Mouse (Mus musculus): ENCODE data around the gene Prtn3. TPM values are rescaled to one million over a fixed set of nuclear protein-coding genes. Genes with fewer than 3 reads are reported as not detected.

Gene Prtn3
- polyA plus RNA-seq, 1 experiment from 2014 or later: 11.8 TPM

GRCm38 (mm10) chr10:79856704-79857451 lies 17.4 kb upstream of the Prtn3 start:
- WGBS: 64% methylated on average over 7 of the region's 7 CpGs
- no peaks in the 10 kb centered on the region for H3K9me3 ChIP-seq (replicated peaks)
- H3K9ac ChIP-seq: peak overlapping the region; percentile 98
- no peak for ATAC-seq (ENCODE audit: low FRiP score)
- peaks cover 56% of the 10 kb centered on the region for H3K4me1 ChIP-seq
- H3K4me2 ChIP-seq (replicated peaks): peak overlapping the region; percentile 99
- H3K27ac ChIP-seq: peak overlapping the region; percentile 100; the same call in 1 of the 2 replicates
- H3K27me3 ChIP-seq: no peaks in the 10 kb centered on the region
- H3K36me3 ChIP-seq: peaks cover 52% of the 10 kb centered on the region
- H3K4me3 ChIP-seq: peak overlapping the region; percentile 98

DNA sequence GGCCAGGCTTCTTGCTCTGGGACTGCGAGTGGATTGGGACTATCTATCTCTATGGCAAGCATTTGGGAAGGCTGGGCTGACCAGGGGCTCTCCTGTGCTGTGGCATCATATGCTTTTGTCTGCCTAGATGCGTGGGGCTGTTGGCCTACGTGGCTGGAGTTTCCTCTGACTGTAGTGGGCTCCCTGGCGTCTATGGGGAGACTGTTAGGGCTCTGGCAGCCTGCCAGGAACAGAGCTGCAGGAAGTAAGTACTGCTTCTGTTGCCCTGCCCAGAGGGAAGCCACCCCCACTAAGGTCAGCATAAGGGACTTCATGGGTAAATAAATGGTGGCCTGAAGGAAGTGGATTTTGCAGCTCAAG lies 16.8 kb upstream of the Prtn3 start:
- ATAC-seq (ENCODE audit: low FRiP score): no peak

DNA sequence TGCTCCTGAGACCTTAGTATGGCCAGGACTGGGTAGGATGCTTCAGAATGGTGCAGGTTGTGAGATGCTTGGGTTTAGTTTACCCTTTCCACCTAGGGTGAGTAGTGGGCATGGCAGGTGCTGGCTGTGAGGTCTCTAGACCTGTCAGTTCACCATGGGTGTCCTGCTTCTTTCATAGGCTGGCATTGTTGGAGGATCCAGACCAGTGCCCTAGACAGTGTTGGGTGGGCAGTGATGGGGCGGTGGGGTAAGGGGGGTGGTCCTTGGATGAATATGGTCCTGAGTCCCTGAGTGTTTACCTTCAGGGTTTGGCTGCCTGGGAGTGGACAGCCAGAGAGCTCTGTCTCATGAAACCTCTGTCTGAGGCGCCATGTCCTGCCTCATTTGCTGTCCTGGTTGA lies 16.4 kb upstream of the Prtn3 start:
- 90% methylated on average over 2 of the region's 2 CpGs for WGBS
- peak overlapping the region; percentile 63 for H3K27ac ChIP-seq
- no peak for ATAC-seq (ENCODE audit: low FRiP score)
- no peaks in the 10 kb centered on the region for H3K9me3 ChIP-seq (replicated peaks)
- no peaks in the 10 kb centered on the region for H3K27me3 ChIP-seq
- H3K9ac ChIP-seq: peak overlapping the region; percentile 98; the same call in 1 of the 2 replicates
- peak overlapping the region; percentile 98 for H3K4me3 ChIP-seq
- peak overlapping the region; percentile 99 for H3K4me2 ChIP-seq (replicated peaks)
- peaks cover 62% of the 10 kb centered on the region for H3K36me3 ChIP-seq
- peaks cover 46% of the 10 kb centered on the region for H3K4me1 ChIP-seq

More for the DNA sequence above, 16.8 kb upstream of the Prtn3 start:
- Histone ChIP-seq H3K27ac (peak overlapping the region; percentile 63), H3K4me3 (peak overlapping the region; percentile 98), H3K9ac (peak overlapping the region; percentile 98), H3K27me3 (no peaks in the 10 kb centered on the region), H3K4me1 (peaks cover 50% of the 10 kb centered on the region), H3K4me2 (replicated peaks) (peak overlapping the region; percentile 99), H3K36me3 (peaks cover 57% of the 10 kb centered on the region), H3K9me3 (replicated peaks) (no peaks in the 10 kb centered on the region)
- 30% methylated on average over 4 of the region's 4 CpGs for WGBS

- Histone ChIP-seq H3K27ac (peak overlapping the region; percentile 63), H3K4me2 (replicated peaks) (peak overlapping the region; percentile 99), H3K4me3 (peak overlapping the region; percentile 98; the same call in 1 of the 2 replicates), H3K4me1 (peaks cover 40% of the 10 kb centered on the region), H3K9ac (peak overlapping the region; percentile 98; the same call in 1 of the 2 replicates), H3K27me3 (no peaks in the 10 kb centered on the region), H3K9me3 (replicated peaks) (no peaks in the 10 kb centered on the region), H3K36me3 (peaks cover 68% of the 10 kb centered on the region)
- WGBS: 55% methylated on average over 17 of the region's 17 CpGs
- ATAC-seq (ENCODE audit: low FRiP score): no peak
Measured at GRCm38 (mm10) chr10:79858416-79859074, 15.7 kb upstream of the Prtn3 start.

DNA sequence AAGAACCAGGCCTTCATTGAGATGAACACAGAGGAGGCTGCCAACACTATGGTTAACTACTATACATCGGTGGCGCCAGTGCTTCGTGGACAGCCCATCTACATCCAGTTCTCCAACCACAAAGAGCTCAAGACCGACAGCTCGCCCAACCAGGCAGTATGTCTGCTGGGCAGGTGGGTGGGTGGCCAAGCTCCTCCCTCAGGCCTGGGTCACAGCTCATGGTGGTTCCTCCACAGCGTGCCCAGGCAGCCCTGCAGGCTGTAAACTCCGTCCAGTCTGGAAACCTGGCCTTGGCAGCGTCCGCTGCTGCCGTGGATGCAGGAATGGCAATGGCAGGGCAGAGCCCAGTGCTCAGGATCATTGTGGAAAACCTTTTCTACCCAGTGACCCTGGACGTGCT lies 15.2 kb upstream of the Prtn3 start:
- ATAC-seq (ENCODE audit: low FRiP score): no peak
- Histone ChIP-seq H3K27me3 (no peaks in the 10 kb centered on the region), H3K4me1 (peaks cover 40% of the 10 kb centered on the region), H3K27ac (no peak overlapping the region), H3K4me2 (replicated peaks) (no peak overlapping the region), H3K9ac (no peak overlapping the region), H3K4me3 (no peak overlapping the region), H3K36me3 (peaks cover 69% of the 10 kb centered on the region), H3K9me3 (replicated peaks) (no peaks in the 10 kb centered on the region)
- WGBS: 88% methylated on average over 11 of the region's 11 CpGs

- no peak for ATAC-seq (ENCODE audit: low FRiP score)
- no peak overlapping the region for H3K4me3 ChIP-seq
- no peaks in the 10 kb centered on the region for H3K27me3 ChIP-seq
- H3K4me1 ChIP-seq: peaks cover 40% of the 10 kb centered on the region
- H3K9me3 ChIP-seq (replicated peaks): no peaks in the 10 kb centered on the region
- no peak overlapping the region for H3K4me2 ChIP-seq (replicated peaks)
- H3K36me3 ChIP-seq: peaks cover 80% of the 10 kb centered on the region
- no peak overlapping the region for H3K9ac ChIP-seq
- 93% methylated on average over 26 of the region's 26 CpGs for WGBS
- H3K27ac ChIP-seq: no peak overlapping the region
Measured at GRCm38 (mm10) chr10:79860079-79860911, 14.0 kb upstream of the Prtn3 start.

DNA sequence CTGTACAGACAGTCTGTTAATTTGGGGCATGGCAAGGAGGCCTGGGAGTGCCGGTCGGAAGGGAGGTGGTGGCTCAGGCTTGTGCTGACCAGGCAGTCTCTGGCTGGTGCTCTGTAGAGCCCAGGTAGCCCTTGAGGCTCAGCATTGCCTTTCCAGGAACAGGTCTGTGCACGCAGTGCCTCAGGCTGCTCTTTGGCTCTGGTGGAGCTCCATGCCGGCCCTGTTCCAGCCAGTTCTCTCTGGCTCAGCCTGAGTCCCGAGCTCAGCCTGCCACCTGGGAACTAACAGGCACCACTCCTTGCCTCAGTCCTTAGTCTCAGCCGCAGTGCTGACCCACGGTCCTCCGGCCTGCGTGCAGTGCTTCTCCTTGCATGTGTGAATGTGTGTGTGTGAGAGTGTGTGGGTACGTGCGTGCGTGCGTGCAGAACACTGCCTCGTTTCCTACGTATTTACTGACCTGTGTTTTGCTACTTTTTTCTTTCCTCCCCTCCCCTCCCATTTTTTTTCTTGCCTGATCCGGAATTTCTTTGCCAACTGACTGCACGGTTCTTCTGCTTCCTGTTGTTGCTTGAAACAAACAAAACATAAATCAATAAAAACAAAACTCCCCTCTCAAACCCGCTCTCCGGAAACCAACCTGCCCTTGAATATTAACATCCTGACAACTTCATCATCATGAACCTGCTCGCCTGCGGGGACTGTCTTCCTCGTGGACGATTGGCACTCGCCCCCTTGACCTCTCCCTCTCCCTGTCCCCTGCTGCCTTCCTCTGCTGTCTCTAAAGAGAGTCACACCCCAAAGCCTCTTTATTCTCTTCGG lies 12.8 kb upstream of the Prtn3 start:
- ATAC-seq (ENCODE audit: low FRiP score): no peak
- H3K27ac ChIP-seq: no peak overlapping the region
- H3K4me1 ChIP-seq: peaks cover 33% of the 10 kb centered on the region

GRCm38 (mm10) chr10:79862049-79862788 lies 12.1 kb upstream of the Prtn3 start:
- no peak overlapping the region for H3K4me2 ChIP-seq (replicated peaks)
- 0 out of 2 replicates have a peak overlapping the region, but pooled peaks have one; percentile 4 for H3K27ac ChIP-seq
- H3K9me3 ChIP-seq (replicated peaks): no peaks in the 10 kb centered on the region
- H3K4me3 ChIP-seq: no peak overlapping the region
- no peak overlapping the region for H3K9ac ChIP-seq
- 87% methylated on average over 23 of the region's 23 CpGs for WGBS
- H3K36me3 ChIP-seq: peaks cover 92% of the 10 kb centered on the region
- peaks cover 30% of the 10 kb centered on the region for H3K4me1 ChIP-seq
- no peak for ATAC-seq (ENCODE audit: low FRiP score)
- no peaks in the 10 kb centered on the region for H3K27me3 ChIP-seq

More for the DNA sequence above, 12.8 kb upstream of the Prtn3 start:
- Histone ChIP-seq H3K4me3 (no peak overlapping the region), H3K9ac (no peak overlapping the region), H3K4me2 (replicated peaks) (no peak overlapping the region), H3K27me3 (no peaks in the 10 kb centered on the region), H3K36me3 (peaks cover 92% of the 10 kb centered on the region), H3K9me3 (replicated peaks) (no peaks in the 10 kb centered on the region)
- 83% methylated on average over 25 of the region's 25 CpGs for WGBS

- peaks cover 90% of the 10 kb centered on the region for H3K36me3 ChIP-seq
Measured at GRCm38 (mm10) chr10:79862925-79863324, 11.4 kb upstream of the Prtn3 start.

DNA sequence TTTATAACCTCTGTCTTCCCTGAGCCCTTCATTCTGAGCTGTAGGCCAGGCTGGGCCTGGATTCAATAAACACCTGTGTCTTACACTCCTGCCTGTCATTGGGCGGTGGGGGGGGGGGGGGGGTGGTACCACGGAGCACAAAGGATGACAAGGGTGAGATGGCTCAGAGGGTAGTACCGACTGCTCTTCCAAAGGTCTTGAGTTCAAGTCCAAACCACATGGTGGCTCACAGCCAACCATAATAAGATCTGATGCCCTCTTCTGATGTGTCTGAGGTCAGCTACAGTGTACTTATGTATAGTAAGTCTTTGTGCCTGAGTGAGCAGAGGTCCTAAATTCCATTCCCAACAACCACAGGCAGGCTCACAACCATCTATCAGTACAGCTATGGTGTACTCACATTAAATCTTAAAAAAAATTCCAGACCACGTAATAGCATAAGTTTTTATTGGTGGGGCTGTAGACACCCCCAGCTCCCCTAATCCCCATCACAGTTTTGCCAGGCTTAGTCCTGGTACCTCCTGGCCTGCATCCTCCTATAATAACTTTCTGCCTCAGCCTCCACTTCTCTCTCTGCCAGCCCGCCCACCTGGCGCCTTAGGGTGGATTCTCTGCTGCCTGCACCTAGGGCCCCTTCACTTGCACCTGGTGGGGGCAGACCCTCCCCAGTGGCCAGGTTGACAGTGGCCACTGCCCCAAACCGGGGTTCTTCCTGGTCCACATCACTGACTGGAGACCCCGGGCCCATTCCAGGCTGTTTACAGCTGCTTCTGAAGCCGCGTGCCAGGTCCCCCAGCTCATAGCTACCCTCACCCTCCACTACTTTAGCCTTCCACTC lies 9.7 kb upstream of the Prtn3 start:
- Histone ChIP-seq H3K4me2 (replicated peaks) (no peak overlapping the region), H3K9ac (0 out of 2 replicates have a peak overlapping the region, but pooled peaks have one; percentile 6), H3K27me3 (no peaks in the 10 kb centered on the region), H3K36me3 (peaks cover 81% of the 10 kb centered on the region), H3K4me1 (peaks cover 19% of the 10 kb centered on the region), H3K4me3 (no peak overlapping the region), H3K9me3 (replicated peaks) (no peaks in the 10 kb centered on the region), H3K27ac (peak overlapping the region; percentile 57)
- 61% methylated on average over 10 of the region's 10 CpGs for WGBS
- peak; percentile 42 for ATAC-seq (ENCODE audit: low FRiP score)

More at GRCm38 (mm10) chr10:79862925-79863324, 11.4 kb upstream of the Prtn3 start:
- Histone ChIP-seq H3K9ac (no peak overlapping the region), H3K27ac (0 out of 2 replicates have a peak overlapping the region, but pooled peaks have one; percentile 4), H3K9me3 (replicated peaks) (no peaks in the 10 kb centered on the region), H3K4me1 (peaks cover 26% of the 10 kb centered on the region), H3K4me2 (replicated peaks) (no peak overlapping the region), H3K4me3 (no peak overlapping the region), H3K27me3 (no peaks in the 10 kb centered on the region)
- ATAC-seq (ENCODE audit: low FRiP score): no peak
- 76% methylated on average over 10 of the region's 10 CpGs for WGBS

All from hindbrain, embryonic 12.5 days (tissue).